Mouse (Mus musculus): ENCODE results near the gene 9930022D16Rik. TPM values are rescaled to one million over a fixed set of nuclear protein-coding genes. Genes with fewer than 3 reads are reported as not detected.

The 9930022D16Rik gene
- polyA plus RNA-seq, 1 experiment from 2014 or later: not detected

GRCm38 (mm10) chr11:109445438-109446035 lies 31.8 kb downstream of the 9930022D16Rik start:
- Histone ChIP-seq H3K4me1 (replicated peaks; ENCODE audit: control insufficient read depth, insufficient read depth, low read length) (no peaks in the 10 kb centered on the region), H3K4me2 (ENCODE audit: low read depth, low read length, severe bottlenecking) (no peak overlapping the region), H3K9me3 (ENCODE audit: control insufficient read depth, low read length) (no peaks in the 10 kb centered on the region), H3K27ac (ENCODE audit: low read depth, low read length) (no peak overlapping the region), H3K36me3 (ENCODE audit: control insufficient read depth, insufficient read depth, low read length) (no peaks in the 10 kb centered on the region), H3K9ac (ENCODE audit: low read length) (no peak overlapping the region), H3K27me3 (ENCODE audit: control insufficient read depth, insufficient read depth, low read length) (no peaks in the 10 kb centered on the region), H3K4me3 (ENCODE audit: low read depth, low read length) (no peak overlapping the region)
- DNase-seq (ENCODE audit: low spot score) (peak; percentile 61), ATAC-seq (replicated peaks; ENCODE audit: low FRiP score) (peak; percentile 61; the same call in 1 of the 2 replicates)
- WGBS: 60% methylated on average over 13 of the region's 13 CpGs

DNA sequence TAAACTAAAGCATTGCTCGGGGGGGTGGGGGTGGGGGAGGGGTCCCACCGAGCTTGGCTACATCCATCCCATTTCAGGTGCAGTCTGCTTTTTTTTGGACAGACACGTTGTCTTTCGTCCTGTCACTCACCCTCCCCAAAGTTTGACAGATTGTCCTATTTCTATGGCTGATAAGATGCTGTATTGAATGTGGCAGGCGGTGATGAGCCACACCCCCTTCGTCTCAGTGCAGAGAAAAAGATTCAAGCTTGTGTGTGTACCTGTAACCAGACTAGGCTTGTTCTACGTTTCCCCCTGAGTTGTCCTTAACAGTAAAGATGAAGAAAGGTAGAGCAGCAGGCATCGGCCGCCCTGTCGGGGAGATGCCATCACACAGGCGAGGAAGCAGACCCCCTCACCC lies 37.5 kb downstream of the 9930022D16Rik start:
- Histone ChIP-seq H3K27me3 (ENCODE audit: control insufficient read depth, insufficient read depth, low read length) (no peaks in the 10 kb centered on the region), H3K9ac (ENCODE audit: low read length) (no peak overlapping the region), H3K4me2 (ENCODE audit: low read depth, low read length, severe bottlenecking) (no peak overlapping the region), H3K27ac (ENCODE audit: low read depth, low read length) (no peak overlapping the region), H3K4me1 (replicated peaks; ENCODE audit: control insufficient read depth, insufficient read depth, low read length) (no peaks in the 10 kb centered on the region), H3K36me3 (ENCODE audit: control insufficient read depth, insufficient read depth, low read length) (no peaks in the 10 kb centered on the region; the same call in 1 of the 2 replicates), H3K4me3 (ENCODE audit: low read depth, low read length) (no peak overlapping the region), H3K9me3 (ENCODE audit: control insufficient read depth, low read length) (no peaks in the 10 kb centered on the region)
- 88% methylated on average over 11 of the region's 11 CpGs for WGBS
- DNase-seq (ENCODE audit: low spot score): no peak
- no peak for ATAC-seq (replicated peaks; ENCODE audit: low FRiP score)

- no peak overlapping the region for H3K9ac ChIP-seq (ENCODE audit: low read length)
- no peak overlapping the region for H3K4me2 ChIP-seq (ENCODE audit: low read depth, low read length, severe bottlenecking)
- no peaks in the 10 kb centered on the region; the same call in 1 of the 2 replicates for H3K36me3 ChIP-seq (ENCODE audit: control insufficient read depth, insufficient read depth, low read length)
- no peaks in the 10 kb centered on the region for H3K27me3 ChIP-seq (ENCODE audit: control insufficient read depth, insufficient read depth, low read length)
- DNase-seq (ENCODE audit: low spot score) (no peak), ATAC-seq (replicated peaks; ENCODE audit: low FRiP score) (no peak)
- no peak overlapping the region for H3K27ac ChIP-seq (ENCODE audit: low read depth, low read length)
- WGBS: 89% methylated on average over 5 of the region's 5 CpGs
- H3K9me3 ChIP-seq (ENCODE audit: control insufficient read depth, low read length): no peaks in the 10 kb centered on the region
- H3K4me1 ChIP-seq (replicated peaks; ENCODE audit: control insufficient read depth, insufficient read depth, low read length): no peaks in the 10 kb centered on the region
- H3K4me3 ChIP-seq (ENCODE audit: low read depth, low read length): no peak overlapping the region
Measured at GRCm38 (mm10) chr11:109456261-109456660, 42.5 kb downstream of the 9930022D16Rik start.

DNA sequence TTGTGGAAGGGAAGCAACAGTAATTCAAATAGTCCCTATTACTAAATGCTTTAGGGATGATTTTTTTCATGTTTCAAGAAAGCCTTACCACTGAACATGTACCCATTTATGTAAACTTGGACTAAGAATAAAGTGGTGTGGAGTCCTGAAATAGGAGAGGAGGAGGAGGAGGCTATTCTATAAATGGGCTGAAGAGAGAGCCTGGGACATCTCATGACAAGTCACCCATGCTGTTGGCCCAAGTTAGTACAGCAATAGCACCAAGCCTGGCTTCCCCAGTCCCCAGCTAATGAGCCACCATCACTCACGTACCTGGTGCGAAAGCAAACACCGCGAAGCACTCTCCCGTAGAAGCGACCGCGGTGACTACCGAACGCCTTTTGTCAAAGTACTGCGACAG lies 44.4 kb downstream of the 9930022D16Rik start:
- no peak for DNase-seq (ENCODE audit: low spot score)
- ATAC-seq (replicated peaks; ENCODE audit: low FRiP score): no peak
- Histone ChIP-seq H3K4me3 (ENCODE audit: low read depth, low read length) (no peak overlapping the region), H3K9me3 (ENCODE audit: control insufficient read depth, low read length) (no peaks in the 10 kb centered on the region), H3K9ac (ENCODE audit: low read length) (no peak overlapping the region), H3K27me3 (ENCODE audit: control insufficient read depth, insufficient read depth, low read length) (no peaks in the 10 kb centered on the region), H3K27ac (ENCODE audit: low read depth, low read length) (no peak overlapping the region), H3K4me1 (replicated peaks; ENCODE audit: control insufficient read depth, insufficient read depth, low read length) (no peaks in the 10 kb centered on the region), H3K4me2 (ENCODE audit: low read depth, low read length, severe bottlenecking) (no peak overlapping the region), H3K36me3 (ENCODE audit: control insufficient read depth, insufficient read depth, low read length) (no peaks in the 10 kb centered on the region; the same call in 1 of the 2 replicates)
- WGBS: 97% methylated on average over 11 of the region's 11 CpGs

DNA sequence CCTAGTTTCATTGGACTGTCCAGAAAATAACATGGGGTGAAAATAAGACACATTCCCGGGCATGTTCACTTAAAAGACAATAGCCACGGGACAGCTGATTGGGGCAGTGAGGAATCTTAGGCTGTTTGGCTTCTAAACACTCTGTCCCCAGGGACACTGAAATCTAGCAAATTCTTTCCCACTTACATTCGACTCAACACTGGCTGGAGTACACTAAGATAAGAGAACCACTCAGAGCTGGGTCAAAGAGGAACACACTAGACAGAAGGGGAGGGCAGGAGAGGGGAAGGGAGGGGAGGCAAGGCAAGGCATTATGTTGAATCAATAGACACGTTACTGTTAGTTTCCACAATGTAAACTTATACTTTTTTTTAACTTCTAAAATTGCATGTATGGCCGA lies 46.9 kb downstream of the 9930022D16Rik start:
- no peak overlapping the region for H3K27ac ChIP-seq (ENCODE audit: low read depth, low read length)
- H3K9ac ChIP-seq (ENCODE audit: low read length): no peak overlapping the region
- no peaks in the 10 kb centered on the region for H3K4me1 ChIP-seq (replicated peaks; ENCODE audit: control insufficient read depth, insufficient read depth, low read length)
- no peak overlapping the region for H3K4me2 ChIP-seq (ENCODE audit: low read depth, low read length, severe bottlenecking)
- H3K27me3 ChIP-seq (ENCODE audit: control insufficient read depth, insufficient read depth, low read length): no peaks in the 10 kb centered on the region
- H3K4me3 ChIP-seq (ENCODE audit: low read depth, low read length): no peak overlapping the region
- ATAC-seq (replicated peaks; ENCODE audit: low FRiP score) (no peak), DNase-seq (ENCODE audit: low spot score) (no peak)
- H3K9me3 ChIP-seq (ENCODE audit: control insufficient read depth, low read length): no peaks in the 10 kb centered on the region
- no peaks in the 10 kb centered on the region for H3K36me3 ChIP-seq (ENCODE audit: control insufficient read depth, insufficient read depth, low read length)
- 83% methylated on average over 5 of the region's 5 CpGs for WGBS

DNA sequence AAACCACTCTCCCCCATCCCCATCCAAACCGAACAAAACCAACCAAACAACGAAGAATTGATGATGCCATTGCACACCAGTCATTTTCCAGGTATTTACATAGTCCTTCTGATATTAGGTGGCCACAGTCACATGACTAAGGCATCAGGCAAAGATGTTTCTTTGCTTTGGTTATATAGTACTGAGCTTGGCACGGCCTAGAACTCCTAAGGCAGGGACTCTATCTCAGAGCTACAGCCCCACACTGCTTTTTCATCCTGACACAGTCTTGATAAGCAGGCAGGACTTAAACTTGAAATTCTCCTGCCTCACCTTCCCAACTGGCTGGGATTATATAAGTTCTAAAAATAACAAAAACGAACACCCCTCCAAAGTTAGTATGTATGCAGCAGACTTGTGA lies 51.4 kb downstream of the 9930022D16Rik start:
- DNase-seq (ENCODE audit: low spot score): no peak
- no peak for ATAC-seq (replicated peaks; ENCODE audit: low FRiP score)
- WGBS: 94% methylated on average over 4 of the region's 4 CpGs
- H3K4me2 ChIP-seq (ENCODE audit: low read depth, low read length, severe bottlenecking): no peak overlapping the region
- no peak overlapping the region for H3K27ac ChIP-seq (ENCODE audit: low read depth, low read length)
- H3K27me3 ChIP-seq (ENCODE audit: control insufficient read depth, insufficient read depth, low read length): no peaks in the 10 kb centered on the region
- no peaks in the 10 kb centered on the region for H3K4me1 ChIP-seq (replicated peaks; ENCODE audit: control insufficient read depth, insufficient read depth, low read length)
- no peaks in the 10 kb centered on the region for H3K36me3 ChIP-seq (ENCODE audit: control insufficient read depth, insufficient read depth, low read length)
- no peak overlapping the region for H3K9ac ChIP-seq (ENCODE audit: low read length)
- no peak overlapping the region for H3K4me3 ChIP-seq (ENCODE audit: low read depth, low read length)
- H3K9me3 ChIP-seq (ENCODE audit: control insufficient read depth, low read length): no peaks in the 10 kb centered on the region

DNA sequence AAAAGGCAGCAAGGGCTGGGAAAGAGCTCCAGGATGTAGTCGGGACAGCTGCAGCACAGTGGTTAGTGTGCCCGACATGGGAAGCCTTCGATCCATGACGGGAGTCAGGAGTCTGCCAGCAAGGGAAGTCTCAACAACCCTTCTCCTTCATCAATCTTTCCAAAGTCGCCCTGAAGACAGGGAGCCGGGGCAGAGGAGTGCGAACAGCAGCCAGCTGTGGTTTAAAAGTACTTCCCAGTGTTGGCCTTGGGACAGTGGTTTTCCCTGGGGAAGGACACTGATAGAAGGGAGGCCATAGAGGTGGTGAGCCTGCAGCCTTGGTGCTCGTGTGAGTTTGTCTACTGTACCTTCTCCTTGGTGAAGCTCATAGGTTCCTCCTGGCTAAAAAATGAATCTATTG lies 53.3 kb downstream of the 9930022D16Rik start:
- Histone ChIP-seq H3K4me1 (replicated peaks; ENCODE audit: control insufficient read depth, insufficient read depth, low read length) (no peaks in the 10 kb centered on the region), H3K9ac (ENCODE audit: low read length) (no peak overlapping the region), H3K4me2 (ENCODE audit: low read depth, low read length, severe bottlenecking) (no peak overlapping the region), H3K27me3 (ENCODE audit: control insufficient read depth, insufficient read depth, low read length) (no peaks in the 10 kb centered on the region), H3K9me3 (ENCODE audit: control insufficient read depth, low read length) (no peaks in the 10 kb centered on the region), H3K4me3 (ENCODE audit: low read depth, low read length) (no peak overlapping the region), H3K36me3 (ENCODE audit: control insufficient read depth, insufficient read depth, low read length) (no peaks in the 10 kb centered on the region), H3K27ac (ENCODE audit: low read depth, low read length) (no peak overlapping the region)
- DNase-seq (ENCODE audit: low spot score) (no peak), ATAC-seq (replicated peaks; ENCODE audit: low FRiP score) (no peak)
- 88% methylated on average over 8 of the region's 8 CpGs for WGBS

DNA sequence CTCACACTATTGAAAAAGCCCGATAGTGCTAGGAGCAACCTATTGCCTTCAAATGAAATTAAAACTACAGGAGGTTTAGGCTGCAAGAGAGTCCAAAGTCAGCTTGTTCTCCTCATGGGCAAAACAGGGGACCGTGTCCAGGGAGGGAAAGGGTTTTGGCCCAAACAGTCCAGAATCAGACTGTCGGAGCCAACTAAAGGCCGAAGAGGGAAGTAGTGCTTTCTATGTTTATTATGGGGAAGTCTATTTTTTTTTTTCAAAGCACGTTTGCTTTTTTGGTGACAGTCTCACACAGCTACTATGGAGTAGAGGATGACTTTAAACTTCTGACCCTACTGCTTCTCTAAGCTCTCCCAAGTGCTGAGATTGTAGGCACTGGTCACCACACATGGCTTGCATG lies 54.4 kb downstream of the 9930022D16Rik start:
- Histone ChIP-seq H3K9me3 (ENCODE audit: control insufficient read depth, low read length) (no peaks in the 10 kb centered on the region), H3K4me2 (ENCODE audit: low read depth, low read length, severe bottlenecking) (no peak overlapping the region), H3K4me3 (ENCODE audit: low read depth, low read length) (no peak overlapping the region), H3K9ac (ENCODE audit: low read length) (no peak overlapping the region), H3K27ac (ENCODE audit: low read depth, low read length) (no peak overlapping the region), H3K36me3 (ENCODE audit: control insufficient read depth, insufficient read depth, low read length) (no peaks in the 10 kb centered on the region), H3K4me1 (replicated peaks; ENCODE audit: control insufficient read depth, insufficient read depth, low read length) (no peaks in the 10 kb centered on the region), H3K27me3 (ENCODE audit: control insufficient read depth, insufficient read depth, low read length) (no peaks in the 10 kb centered on the region)
- DNase-seq (ENCODE audit: low spot score) (no peak), ATAC-seq (replicated peaks; ENCODE audit: low FRiP score) (no peak)
- WGBS: 93% methylated on average over 5 of the region's 5 CpGs

Measured in forebrain, embryonic 11.5 days (tissue).